ENCODE assay signal across 8 mouse cellular contexts in the genomic region with DNA sequence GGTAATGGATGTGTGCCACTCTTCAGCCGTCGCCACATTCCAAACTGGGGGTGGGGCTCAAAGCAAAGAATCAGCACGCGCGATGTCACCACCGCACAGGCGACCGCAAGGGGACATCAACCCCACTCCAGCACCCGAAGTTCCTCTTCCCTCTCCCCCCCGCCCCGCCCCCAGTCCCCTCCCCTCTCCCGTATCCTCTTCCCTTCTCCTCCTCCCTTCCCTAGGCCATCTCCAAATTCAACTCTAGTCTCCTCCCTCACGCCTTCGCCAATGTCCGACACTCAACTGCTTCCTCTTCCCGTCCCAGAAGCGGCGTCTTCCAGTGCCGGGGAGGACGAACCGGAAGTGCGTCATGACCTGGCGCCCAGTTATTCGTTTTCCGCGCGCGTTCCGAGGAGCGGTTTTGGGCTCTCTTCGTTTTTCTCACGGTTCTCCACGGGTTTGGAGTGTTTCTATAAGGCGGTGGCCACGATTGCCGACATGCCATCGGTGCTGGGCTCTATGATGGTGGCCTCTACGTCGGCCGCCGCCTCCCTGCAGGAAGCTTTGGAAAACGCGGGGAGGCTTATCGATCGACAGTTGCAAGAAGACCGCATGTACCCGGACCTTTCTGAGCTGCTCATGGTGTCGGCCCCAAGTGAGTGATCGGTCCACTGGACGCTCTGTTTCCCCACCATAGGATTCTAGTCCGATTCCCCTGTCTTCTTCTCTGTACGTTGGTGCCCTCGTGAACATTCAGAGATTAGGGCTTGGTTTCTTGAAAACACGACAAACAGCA. TPM values are rescaled to one million over a fixed set of nuclear protein-coding genes. Genes with fewer than 3 reads are reported as not detected.
DNase-seq lines count a peak whose midpoint lies in the region; ATAC-seq and TF ChIP-seq lines count a peak whose summit lies in the region.

A gene (plus strand): TSS at position 308 of the 778 bp plus-strand sequence.

- peak; percentile 98 for DNase-seq in 416B (ENCODE audit: low read depth)
- peak; percentile 93 for DNase-seq in heart, adult 8-10 months (ENCODE audit: low spot score)
- peak; percentile 92 for DNase-seq in kidney, adult 9 months
- peak; percentile 96 for DNase-seq in limb, embryonic 14.5 days (ENCODE audit: low spot score)
- peak; percentile 97 for DNase-seq in midbrain, postnatal 0 days (ENCODE audit: low spot score)
- peak; percentile 71 to 84 for DNase-seq in spleen, postnatal 14 days (ENCODE audit: low spot score in 2 of 2)

- peak within 1 kb of the TSS; percentile 96 for H3K4me3 ChIP-seq in bone marrow, adult 2 months (replicated peaks; ENCODE audit: control insufficient read depth, low read depth, low read length)
- H3K4me3 ChIP-seq in embryonic facial prominence, embryonic 15.5 days (replicated peaks), result peak within 1 kb of the TSS; percentile 91
- H3K4me3 ChIP-seq in limb, embryonic 14.5 days (replicated peaks; ENCODE audit: low read length), result peak within 1 kb of the TSS; percentile 90
- H3K4me3 ChIP-seq in midbrain, postnatal 0 days (ENCODE audit: low read depth, low read length), result peak within 1 kb of the TSS; percentile 88

- H3K36me3 ChIP-seq in embryonic facial prominence, embryonic 15.5 days, result peaks cover 23% of the 10 kb centered on the region
- peaks cover 24% of the 10 kb centered on the region for H3K36me3 ChIP-seq in limb, embryonic 14.5 days (ENCODE audit: control insufficient read depth, insufficient read depth, low read length)
- H3K36me3 ChIP-seq in midbrain, postnatal 0 days (ENCODE audit: insufficient read depth, low read length), result peaks cover 21% of the 10 kb centered on the region

- H3K4me2 ChIP-seq in embryonic facial prominence, embryonic 15.5 days (replicated peaks), result peak within 1 kb of the TSS; percentile 65
- H3K4me2 ChIP-seq in limb, embryonic 14.5 days (replicated peaks; ENCODE audit: low read depth, low read length, severe bottlenecking), result peak within 1 kb of the TSS; percentile 65
- peak within 1 kb of the TSS; percentile 65 for H3K4me2 ChIP-seq in midbrain, postnatal 0 days (ENCODE audit: low read depth, low read length, poor library complexity, severe bottlenecking)

- H3K9ac ChIP-seq in embryonic facial prominence, embryonic 15.5 days, result peak within 1 kb of the TSS; percentile 91
- H3K9ac ChIP-seq in limb, embryonic 14.5 days (ENCODE audit: low read depth, low read length, severe bottlenecking), result peak within 1 kb of the TSS; percentile 80
- H3K9ac ChIP-seq in midbrain, postnatal 0 days (replicated peaks; ENCODE audit: low read length, poor library complexity, severe bottlenecking), result peak within 1 kb of the TSS; percentile 77

- TF ChIP-seq POLR2A in bone marrow, adult 2 months (IDR thresholded peaks at IDR 0.05; ENCODE audit: borderline replicate concordance, control insufficient read depth, low read depth, low read length), result peak; percentile 60; the same call in 1 of the 2 replicates
- peak; percentile 49; the same call in 1 of the 2 replicates for TF ChIP-seq POLR2A in limb, embryonic 14.5 days (IDR thresholded peaks at IDR 0.05; ENCODE audit: borderline replicate concordance, extremely low read depth, insufficient read depth, insufficient read length)

- H3K4me1 ChIP-seq in bone marrow, adult 2 months (ENCODE audit: control insufficient read depth, insufficient read depth, low read length), result no peaks in the 10 kb centered on the region; the same call in 1 of the 2 replicates
- peaks cover 16% of the 10 kb centered on the region for H3K4me1 ChIP-seq in embryonic facial prominence, embryonic 15.5 days
- H3K4me1 ChIP-seq in limb, embryonic 14.5 days (ENCODE audit: control insufficient read depth, insufficient read depth, low read length), result peaks cover 10% of the 10 kb centered on the region; the same call in 1 of the 2 replicates
- 0 out of 2 replicates have a peak, but pooled peaks cover 3% of the 10 kb centered on the region for H3K4me1 ChIP-seq in midbrain, postnatal 0 days (ENCODE audit: insufficient read depth, low read length)

- H3K27ac ChIP-seq in bone marrow, adult 2 months (ENCODE audit: control insufficient read depth, insufficient read depth, low read depth, low read length, poor library complexity), result peak within 1 kb of the TSS; percentile 65
- peak within 1 kb of the TSS; percentile 76 for H3K27ac ChIP-seq in embryonic facial prominence, embryonic 15.5 days (replicated peaks)
- H3K27ac ChIP-seq in limb, embryonic 14.5 days (replicated peaks; ENCODE audit: low read depth, low read length), result peak within 1 kb of the TSS; percentile 70
- H3K27ac ChIP-seq in midbrain, postnatal 0 days (ENCODE audit: low read depth, low read length), result peak within 1 kb of the TSS; percentile 67

- no peaks in the 10 kb centered on the region for H3K9me3 ChIP-seq in embryonic facial prominence, embryonic 15.5 days (replicated peaks)
- no peaks in the 10 kb centered on the region for H3K9me3 ChIP-seq in limb, embryonic 14.5 days (ENCODE audit: control insufficient read depth, low read length)
- no peaks in the 10 kb centered on the region for H3K9me3 ChIP-seq in midbrain, postnatal 0 days (ENCODE audit: low read length)

- H3K27me3 ChIP-seq in embryonic facial prominence, embryonic 15.5 days, result no peaks in the 10 kb centered on the region
- no peaks in the 10 kb centered on the region for H3K27me3 ChIP-seq in limb, embryonic 14.5 days (ENCODE audit: control insufficient read depth, insufficient read depth, low read length)
- no peaks in the 10 kb centered on the region for H3K27me3 ChIP-seq in midbrain, postnatal 0 days (ENCODE audit: insufficient read depth, low read length)

- TF ChIP-seq CTCF in bone marrow, adult 2 months (IDR thresholded peaks at IDR 0.05; ENCODE audit: control insufficient read depth, insufficient read depth, low read length), result no peak
- 0 out of 2 replicates have a peak, but pooled peaks have one; percentile 8 for TF ChIP-seq CTCF in midbrain, postnatal 0 days (IDR thresholded peaks at IDR 0.05)

- under 1% methylated on average over 54 of the region's 54 CpGs for WGBS in bone marrow, adult 2 months
- WGBS in embryonic facial prominence, embryonic 15.5 days, result under 1% methylated on average over 52 of the region's 54 CpGs
- WGBS in limb, embryonic 14.5 days, result under 1% methylated on average over 53 of the region's 54 CpGs
- WGBS in midbrain, postnatal 0 days, result under 1% methylated on average over 54 of the region's 54 CpGs

- peak; percentile 97 for ATAC-seq in embryonic facial prominence, embryonic 15.5 days (ENCODE audit: insufficient number of reproducible peaks, low FRiP score, low TSS enrichment, low read depth)
- ATAC-seq in limb, embryonic 14.5 days (ENCODE audit: low FRiP score, low read depth), result peak; percentile 98
- peak; percentile 97 for ATAC-seq in midbrain, postnatal 0 days (ENCODE audit: low FRiP score)

RNA-seq across cellular contexts. Expression of the gene that starts here (rescaled TPM):
- 11.1 and 12.2 TPM in 2 replicates for polyA plus RNA-seq in bone marrow, adult 2 months (2011; ENCODE audit: insufficient read depth, insufficient read length, low replicate concordance, missing spikeins)
- 12.3 and 14.9 TPM in 2 replicates for polyA plus RNA-seq in embryonic facial prominence, embryonic 15.5 days (2015; fragmentation: Nextera tagmentation; extraction: Ambion mirVana)
- 10 to 100 TPM in 3 of 4 experiments, 1 to 10 TPM in 1; 9.5 to 11.4 (median 10.4) TPM for total RNA-seq in heart, adult 8-10 months (2022)
- 26.6 and 29.1 TPM in 2 replicates for polyA plus RNA-seq in limb, embryonic 14.5 days (2012; rRNA removed)
- polyA plus RNA-seq in limb, embryonic 14.5 days (2014; fragmentation: Nextera tagmentation; extraction: Ambion mirVana), result 16.7 and 18.3 TPM in 2 replicates
- total RNA-seq in midbrain, postnatal 0 days (2014; rRNA removed), result 42.0 and 43.7 TPM in 2 replicates
- polyA plus RNA-seq in midbrain, postnatal 0 days (2015; fragmentation: Nextera tagmentation; extraction: Ambion mirVana), result 6.2 and 6.8 TPM in 2 replicates

Comparison
In these comparisons a context has a peak if more than half of its experiments do, and no peak if none do; other contexts are left out.
1. Peak in every context shown above with its lines: DNase-seq, ATAC-seq, H3K4me3 ChIP-seq and H3K27ac ChIP-seq.